Mouse (Mus musculus) T-helper 2 cell (primary cell): ENCODE data around the gene Fam19a2.

ENCODE experiments used
- in situ Hi-C: fragments of 300-600 bp; cut with MboI, MseI; formaldehyde crosslinking; loops from one replicate; pipeline ENCODE4 v1.15.1; 2025; ENCODE audit warnings: high pct_unique_total_duplicates

Fam19a2 gene

GRCm38 (mm10) chr10:123385641-123386040 lies 121.8 kb downstream of the Fam19a2 start:
- in situ Hi-C loops, result no loop called here

GRCm38 (mm10) chr10:123395429-123395828 lies 131.6 kb downstream of the Fam19a2 start:
- in situ Hi-C loops, result no loop called here

- in situ Hi-C loops, result no loop called here
These were observed 134.3 kb downstream of the Fam19a2 start for GRCm38 (mm10) chr10:123398136-123398535.

GRCm38 (mm10) chr10:123401188-123401587 lies 137.4 kb downstream of the Fam19a2 start:
- in situ Hi-C loops, result no loop called here

GRCm38 (mm10) chr10:123402460-123402859 lies 138.7 kb downstream of the Fam19a2 start:
- in situ Hi-C loops, result no loop called here

- in situ Hi-C loops, result no loop called here
These were observed 151.2 kb downstream of the Fam19a2 start for GRCm38 (mm10) chr10:123414953-123415352.

- in situ Hi-C loops, result no loop called here
These were observed 152.2 kb downstream of the Fam19a2 start for GRCm38 (mm10) chr10:123416024-123416423.

GRCm38 (mm10) chr10:123418616-123419173 lies 154.9 kb downstream of the Fam19a2 start:
- in situ Hi-C loops, result no loop called here

GRCm38 (mm10) chr10:123420249-123420648 lies 156.5 kb downstream of the Fam19a2 start:
- in situ Hi-C loops, result no loop called here

- in situ Hi-C loops, result no loop called here
These were observed 160.7 kb downstream of the Fam19a2 start for GRCm38 (mm10) chr10:123424482-123424881.

GRCm38 (mm10) chr10:123426527-123427363 lies 162.9 kb downstream of the Fam19a2 start:
- in situ Hi-C loops, result no loop called here

GRCm38 (mm10) chr10:123431569-123431968 lies 167.8 kb downstream of the Fam19a2 start:
- in situ Hi-C loops, result no loop called here

GRCm38 (mm10) chr10:123437576-123437975 lies 173.8 kb downstream of the Fam19a2 start:
- in situ Hi-C loops, result no loop called here

GRCm38 (mm10) chr10:123456800-123457199 lies 193.0 kb downstream of the Fam19a2 start:
- in situ Hi-C loops, result no loop called here

- in situ Hi-C loops, result no loop called here
These were observed 196.7 kb downstream of the Fam19a2 start for GRCm38 (mm10) chr10:123460466-123460865.

- in situ Hi-C loops, result no loop called here
These were observed 198.5 kb downstream of the Fam19a2 start for GRCm38 (mm10) chr10:123462305-123462704.

GRCm38 (mm10) chr10:123514749-123515148 lies 251.0 kb downstream of the Fam19a2 start:
- in situ Hi-C loops, result no loop called here

- in situ Hi-C loops, result no loop called here
These were observed 256.8 kb downstream of the Fam19a2 start for GRCm38 (mm10) chr10:123520613-123521012.

- in situ Hi-C loops, result no loop called here
These were observed 257.4 kb downstream of the Fam19a2 start for GRCm38 (mm10) chr10:123521203-123521602.

- in situ Hi-C loops, result no loop called here
These were observed 261.6 kb downstream of the Fam19a2 start for GRCm38 (mm10) chr10:123525424-123525823.

GRCm38 (mm10) chr10:123526059-123526458 lies 262.3 kb downstream of the Fam19a2 start:
- in situ Hi-C loops, result no loop called here

GRCm38 (mm10) chr10:123536143-123536542 lies 272.3 kb downstream of the Fam19a2 start:
- in situ Hi-C loops, result no loop called here

GRCm38 (mm10) chr10:123548391-123548790 lies 284.6 kb downstream of the Fam19a2 start:
- in situ Hi-C loops, result no loop called here
